Mouse (Mus musculus) T-helper 17 cell (primary cell): Measurements from ENCODE around the gene Gdf9.

ENCODE experiments used
- in situ Hi-C, 2 experiments: fragments of 300-600 bp; cut with MboI, MseI; formaldehyde crosslinking; loops; 1 replicate in 1 of 2; 2 replicates in 1 of 2; pipeline ENCODE4 v1.15.1; 2025; ENCODE audit warnings: high pct_unique_total_duplicates in 2 of 2

Gene Gdf9

DNA sequence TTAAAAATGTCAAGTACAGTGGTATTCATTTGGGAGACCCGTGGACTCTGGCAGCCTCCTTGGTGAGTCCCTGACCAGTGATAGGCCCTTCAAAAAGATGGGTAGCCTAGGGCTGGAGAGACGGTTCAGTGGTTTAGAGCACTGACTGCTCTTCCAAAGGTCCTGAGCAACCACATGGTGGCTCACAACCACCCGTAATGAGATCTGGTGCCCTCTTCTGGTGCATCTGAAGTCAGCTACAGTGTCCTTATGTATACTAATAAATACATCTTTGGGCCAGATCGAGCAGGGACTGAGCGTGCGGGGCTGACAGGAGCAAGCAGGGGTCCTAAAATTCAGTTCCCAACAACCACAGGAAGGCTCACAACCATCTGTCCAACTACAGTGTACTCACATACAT lies 13.0 kb downstream of the Gdf9 start:
- in situ Hi-C loops: no loop called here

DNA sequence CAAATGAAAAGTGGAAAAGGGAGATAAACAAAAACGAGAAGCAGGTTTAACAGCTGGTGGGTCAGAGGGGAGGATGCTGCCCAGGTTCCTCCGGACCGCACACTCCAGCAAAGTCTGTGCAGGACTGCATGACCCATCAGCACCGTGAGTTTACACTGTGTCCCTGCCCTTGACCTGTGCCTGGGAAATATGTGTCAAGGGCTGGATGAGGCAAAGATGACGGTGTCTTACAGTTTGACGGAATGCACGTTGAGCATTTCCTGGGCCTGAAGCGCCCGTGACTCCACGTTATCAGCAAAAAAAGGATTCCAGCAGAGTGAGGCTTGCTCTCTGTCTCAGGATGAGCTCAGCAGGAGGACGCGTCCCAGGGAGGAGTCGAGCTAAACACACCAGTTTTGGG lies 14.7 kb downstream of the Gdf9 start:
- in situ Hi-C loops: no loop called here

DNA sequence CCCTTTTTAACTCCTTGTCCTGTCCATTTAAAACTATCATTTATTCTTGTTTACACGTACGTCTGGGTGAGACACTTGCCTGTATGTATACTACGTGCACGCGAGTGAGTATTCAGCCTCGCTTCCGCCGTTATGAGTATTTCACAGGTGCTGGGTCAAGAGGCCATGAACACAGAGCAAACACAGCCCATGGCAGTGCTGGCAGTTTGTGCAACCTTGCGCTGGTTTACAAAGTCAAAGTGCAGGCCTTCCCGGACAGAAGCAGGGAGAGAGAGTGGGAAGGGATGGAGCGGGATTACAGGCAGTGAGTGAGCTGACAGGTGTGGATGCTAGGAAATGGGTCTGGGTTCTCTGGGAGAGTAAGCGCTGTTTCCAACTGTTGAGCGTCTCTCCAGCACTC lies 15.4 kb downstream of the Gdf9 start:
- in situ Hi-C loops: no loop called here

DNA sequence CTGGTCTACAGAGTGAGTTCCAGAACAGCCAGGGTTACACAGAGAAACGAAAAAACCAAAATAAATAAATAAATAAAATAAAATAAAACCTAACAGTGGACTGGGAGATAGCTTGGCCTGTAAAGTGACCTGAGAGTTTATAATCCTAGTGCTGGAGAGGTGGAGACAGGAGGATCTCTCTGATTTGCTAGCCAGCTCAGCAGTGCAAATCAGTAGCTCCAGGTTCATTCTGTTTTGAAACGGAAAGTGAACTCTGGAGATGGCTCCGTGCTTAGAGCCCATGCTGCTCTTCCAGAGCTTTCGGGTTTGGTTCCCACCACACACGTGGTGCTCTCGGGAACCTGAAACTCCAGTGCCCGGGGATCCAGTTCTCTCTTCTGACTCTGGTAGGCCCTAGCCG lies 17.2 kb downstream of the Gdf9 start:
- in situ Hi-C loops: no loop called here

DNA sequence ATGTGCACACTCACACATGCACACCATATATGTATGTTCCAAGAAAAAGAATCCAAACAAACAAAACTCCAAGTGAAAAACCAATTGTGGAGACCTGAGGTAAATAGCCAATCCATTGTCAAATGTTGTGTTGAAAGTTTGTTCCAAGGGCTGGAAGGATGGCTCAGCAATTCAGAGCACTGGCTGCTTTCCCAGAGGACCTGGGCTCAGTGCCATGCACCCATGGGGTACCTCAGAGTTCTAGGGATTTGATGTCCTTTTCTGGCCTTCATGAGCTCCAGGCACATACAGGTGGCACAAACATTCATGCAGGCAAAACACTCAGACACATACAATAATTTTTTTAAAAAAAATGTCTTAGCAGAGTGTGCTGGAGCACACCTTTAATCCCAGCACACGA lies 17.7 kb downstream of the Gdf9 start:
- in situ Hi-C loops: no loop called here

DNA sequence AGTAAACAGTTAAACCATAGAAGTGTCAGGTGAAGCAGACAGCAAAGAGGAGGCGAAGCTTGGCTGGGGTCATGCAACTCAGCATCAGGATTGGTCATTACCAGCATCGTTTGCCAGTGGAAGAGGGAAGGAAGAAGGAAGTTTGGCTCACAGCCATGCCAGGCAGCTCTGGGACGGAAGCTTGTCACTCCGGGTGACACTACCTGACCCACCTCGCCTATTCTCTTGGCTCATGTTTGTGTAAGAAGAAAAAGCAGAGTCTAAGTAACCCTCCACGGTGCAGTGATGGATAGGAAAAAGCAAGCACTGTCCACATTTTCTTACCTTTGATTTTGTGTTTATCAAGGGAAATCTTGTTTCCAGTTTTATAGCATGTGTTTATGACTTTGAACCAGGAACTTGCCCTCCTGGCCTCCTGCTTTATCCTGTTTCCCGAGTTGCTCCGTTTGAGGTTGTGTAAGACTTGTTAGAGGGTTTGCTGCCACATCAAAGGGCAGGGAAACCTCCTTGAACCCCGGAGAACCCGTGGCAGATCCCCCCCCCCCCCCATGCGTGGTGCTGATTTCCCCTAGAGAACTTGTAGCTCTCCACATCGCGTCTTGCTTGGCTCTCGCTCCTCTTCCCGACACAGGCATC lies 19.4 kb downstream of the Gdf9 start:
- in situ Hi-C loops: no loop called here

DNA sequence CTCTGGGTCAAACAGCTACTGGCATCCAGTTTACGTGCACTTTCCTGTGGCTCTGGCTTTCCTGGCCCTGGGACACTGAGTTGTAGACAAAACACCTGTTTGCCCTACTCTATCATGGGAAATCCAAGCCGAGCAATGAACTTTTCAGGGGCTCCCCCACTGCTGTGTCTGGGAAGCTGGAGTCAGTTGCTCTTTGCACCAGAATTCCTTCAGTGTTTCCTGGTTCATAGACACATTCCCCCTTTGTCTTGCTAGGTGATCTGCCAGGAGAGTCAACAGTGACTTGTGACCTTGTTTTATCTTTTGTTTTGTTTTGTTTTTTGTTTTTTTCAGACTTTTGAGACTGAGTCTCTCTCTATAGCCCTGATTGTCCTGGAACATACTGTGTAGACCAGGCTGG lies 20.5 kb downstream of the Gdf9 start:
- in situ Hi-C loops: no loop called here

DNA sequence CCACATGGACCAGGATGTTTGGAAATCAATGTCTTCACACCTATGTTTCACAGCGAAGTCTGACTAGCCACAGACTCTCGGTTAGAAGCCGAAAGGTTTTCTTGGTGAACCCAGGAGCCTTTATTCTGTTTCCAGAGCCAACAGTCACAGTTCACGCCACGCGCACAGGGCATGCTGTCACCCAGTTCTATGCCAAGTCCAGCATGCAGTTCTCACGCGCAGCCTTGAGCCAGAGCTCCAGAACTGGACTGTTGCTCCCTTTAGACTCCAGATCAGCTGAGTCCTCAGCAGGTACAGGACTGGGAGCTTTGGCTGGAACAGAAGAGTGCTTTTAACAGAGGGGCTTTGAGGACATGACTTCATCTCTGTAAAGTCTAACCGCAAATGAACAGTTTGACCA lies 21.6 kb downstream of the Gdf9 start:
- in situ Hi-C loops: no loop called here

DNA sequence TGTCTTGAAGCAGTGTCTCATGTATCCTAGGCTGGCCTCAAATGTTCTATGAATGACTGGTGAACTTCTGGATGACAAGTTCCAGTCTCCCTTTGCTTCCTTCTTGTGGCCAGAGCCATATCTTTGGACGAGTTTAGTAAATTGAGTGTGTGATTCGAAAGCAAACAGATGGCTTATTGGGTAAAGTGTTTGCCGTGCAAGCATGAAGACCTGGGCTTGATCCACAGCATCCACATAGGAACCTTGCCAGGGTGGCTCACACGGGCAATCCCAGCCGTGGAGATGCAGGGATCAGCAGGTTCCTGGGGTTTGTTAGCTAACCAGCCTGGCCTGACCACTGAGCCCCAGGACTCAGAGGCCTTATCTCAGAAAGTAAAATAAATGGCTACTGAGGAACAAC lies 22.2 kb downstream of the Gdf9 start:
- in situ Hi-C loops: no loop called here

DNA sequence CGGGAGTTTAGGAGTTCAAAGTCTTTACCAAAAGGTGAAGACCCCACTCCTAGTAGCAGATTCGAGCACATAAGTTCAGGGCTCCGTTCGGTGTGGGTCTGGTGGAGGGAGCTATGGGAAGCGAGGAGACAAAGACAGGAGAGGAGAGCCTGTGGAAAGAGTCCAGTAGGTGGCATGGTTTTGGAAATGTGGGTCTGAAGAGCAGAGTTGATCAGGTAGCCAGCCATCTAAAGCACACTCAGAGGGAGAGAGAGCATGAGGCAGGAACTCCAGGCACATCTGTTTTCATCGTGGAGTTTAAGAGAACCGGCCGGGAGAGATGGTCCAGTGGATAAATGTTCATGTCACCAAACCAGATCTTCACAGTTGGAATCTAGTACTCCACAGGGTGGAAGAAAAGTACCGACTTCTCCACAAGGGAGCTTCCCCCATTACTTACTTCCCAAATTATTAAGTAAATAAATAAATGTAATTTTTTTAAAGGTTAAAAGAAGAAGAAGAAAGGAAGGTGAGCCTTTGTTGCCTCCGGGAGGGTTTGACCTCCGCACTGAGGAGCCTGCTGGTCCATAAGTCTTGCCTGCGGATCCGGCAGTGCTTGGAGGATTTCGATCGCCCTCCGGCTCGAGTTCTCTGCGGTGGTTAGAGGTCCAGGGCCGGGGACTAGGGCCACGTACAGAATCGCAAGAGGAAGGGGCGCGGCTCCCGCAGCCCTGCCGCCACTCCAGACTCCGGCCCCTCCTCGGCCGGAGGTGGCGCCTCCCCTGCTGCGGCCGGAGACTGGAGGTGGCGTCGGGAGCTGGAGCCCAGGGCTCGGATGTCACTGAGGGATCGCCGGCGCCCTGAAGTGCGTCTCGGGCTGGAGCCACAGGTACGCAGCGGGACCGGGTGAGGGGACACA lies 25.9 kb downstream of the Gdf9 start, which contains the start of the genes Gm10447 and Shroom1:
TSS of gene Gm10447 (minus strand) at position 637 of the 898 bp plus-strand sequence.
TSS of gene Shroom1 (plus strand) at position 732 of the 898 bp plus-strand sequence.
- in situ Hi-C loops: no loop called here

DNA sequence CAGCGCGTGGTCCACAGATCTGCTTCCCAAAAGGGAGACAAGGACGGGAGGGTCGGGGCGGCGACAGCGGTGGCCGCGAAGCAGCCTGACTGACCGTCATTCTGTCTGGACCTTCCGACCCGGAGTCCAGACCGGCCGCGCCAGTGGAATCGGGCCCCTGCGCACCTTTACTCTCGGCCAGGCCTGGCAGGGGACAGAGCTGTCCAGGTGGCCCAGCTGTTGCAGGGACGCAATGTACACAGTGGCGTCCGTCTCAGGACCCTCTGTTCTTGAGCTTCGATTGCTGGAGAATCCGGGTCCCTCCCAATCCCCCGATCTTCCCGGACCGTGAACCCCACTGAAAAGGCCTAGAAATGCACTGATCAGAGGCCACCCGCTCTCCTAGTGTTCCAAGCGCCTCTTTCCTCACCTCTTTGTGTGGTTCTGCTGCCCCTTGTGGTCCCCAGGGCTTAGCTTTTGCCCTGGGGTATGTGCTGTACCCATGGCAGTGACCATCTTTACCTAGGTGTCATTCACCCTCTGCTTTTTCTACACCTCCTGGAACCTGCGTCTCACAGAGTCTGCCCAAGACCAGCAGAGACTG lies 26.6 kb downstream of the Gdf9 start:
- in situ Hi-C loops: no loop called here

DNA sequence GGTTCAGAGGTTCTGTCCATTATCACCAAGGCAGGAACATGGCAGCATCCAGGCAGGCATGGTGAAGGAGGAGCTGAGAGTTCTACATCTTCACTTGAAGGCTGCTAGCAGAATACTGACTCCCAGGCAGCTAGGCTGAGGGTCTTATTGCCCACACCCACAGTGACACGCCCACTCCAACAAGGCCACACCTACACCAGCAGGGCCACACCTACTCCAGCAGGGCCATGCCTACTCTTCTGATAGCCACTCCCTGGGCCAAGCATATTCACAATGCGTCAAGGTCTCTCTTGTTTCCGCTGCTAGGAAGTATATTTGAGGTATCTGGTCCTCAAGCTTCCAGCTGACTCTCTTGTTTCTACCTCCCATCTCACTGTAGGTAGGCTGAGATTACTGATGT lies 28.2 kb downstream of the Gdf9 start:
- in situ Hi-C loops: no loop called here

DNA sequence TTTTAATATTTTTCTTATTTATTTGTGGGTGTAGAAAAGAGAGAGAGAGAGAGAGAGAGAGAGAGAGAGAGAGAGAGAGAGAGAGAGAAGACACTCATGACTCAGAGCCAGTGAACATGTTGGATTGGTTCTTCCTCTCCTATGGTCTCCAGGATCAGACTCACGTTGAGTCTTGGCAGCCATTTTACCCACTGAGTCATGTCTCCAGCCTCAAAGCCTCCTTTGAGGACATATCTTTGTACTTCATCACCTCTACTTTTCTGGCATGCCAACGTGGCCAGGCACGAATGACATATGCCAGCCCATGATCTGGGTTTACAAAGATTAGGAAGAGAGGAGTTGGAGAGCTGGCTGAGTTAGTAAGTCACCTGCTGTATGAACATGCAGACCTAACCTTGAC lies 29.4 kb downstream of the Gdf9 start:
- in situ Hi-C loops: no loop called here

DNA sequence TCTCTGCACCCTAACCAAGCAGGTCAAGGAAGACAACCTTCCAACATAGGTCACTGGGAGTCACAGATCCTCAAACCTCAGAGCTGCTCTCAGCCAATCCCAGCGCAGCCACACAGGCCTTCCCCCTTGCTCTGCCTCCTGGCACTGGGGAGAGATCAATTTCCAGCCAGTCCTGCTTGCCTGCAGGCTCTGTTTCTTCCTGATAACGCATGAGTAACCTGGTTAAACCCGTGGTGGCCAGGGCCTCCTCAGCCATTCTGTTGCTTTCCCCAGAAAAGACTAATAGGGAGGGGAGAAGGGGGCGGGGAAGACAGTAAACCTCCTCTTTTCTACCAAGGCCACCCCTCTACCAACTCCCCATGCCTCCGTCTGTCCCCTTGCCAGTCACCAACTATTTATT lies 30.9 kb downstream of the Gdf9 start:
- in situ Hi-C loops: no loop called here

DNA sequence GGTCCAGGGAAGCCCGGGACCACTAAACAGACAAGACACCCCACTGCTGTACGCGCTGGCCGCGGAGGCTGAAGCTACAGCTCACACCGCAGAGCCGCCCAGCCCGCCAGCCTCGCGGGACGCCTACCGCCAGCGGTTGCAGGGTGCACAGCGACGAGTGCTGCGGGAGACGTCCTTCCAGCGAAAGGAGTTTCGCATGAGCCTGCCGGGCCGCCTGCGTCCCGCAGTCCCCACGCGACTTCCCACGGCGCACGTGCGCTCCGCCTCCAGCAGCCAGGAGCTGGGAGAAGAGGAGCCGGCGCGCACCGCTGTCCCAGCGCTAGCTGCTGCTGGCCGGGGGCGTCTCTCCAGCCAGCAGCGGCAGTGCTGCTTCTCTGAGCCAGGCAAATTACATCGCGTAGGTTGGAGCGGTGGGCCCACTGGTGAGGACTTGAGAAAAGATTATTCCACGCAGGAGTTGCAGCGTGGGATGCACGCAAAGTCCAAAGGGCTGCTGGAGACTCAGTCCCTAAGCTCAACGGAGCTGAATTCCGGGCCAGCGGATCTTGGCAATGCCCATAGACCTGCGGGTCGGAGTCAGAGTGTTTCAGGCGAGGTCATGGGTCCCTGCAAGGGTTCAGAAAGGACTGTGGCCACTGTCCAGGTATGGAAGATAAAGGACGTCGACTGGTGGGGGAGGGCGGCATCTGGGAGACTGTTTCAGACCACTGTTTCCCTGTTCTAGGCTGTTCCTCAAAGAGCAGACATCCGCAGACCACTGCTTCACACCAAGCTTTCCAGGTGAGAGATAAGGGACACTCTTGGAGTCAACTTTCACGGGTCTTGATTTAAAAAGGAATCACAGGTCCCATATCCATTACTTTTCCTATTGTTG lies 33.0 kb downstream of the Gdf9 start:
- in situ Hi-C loops: no loop called here

DNA sequence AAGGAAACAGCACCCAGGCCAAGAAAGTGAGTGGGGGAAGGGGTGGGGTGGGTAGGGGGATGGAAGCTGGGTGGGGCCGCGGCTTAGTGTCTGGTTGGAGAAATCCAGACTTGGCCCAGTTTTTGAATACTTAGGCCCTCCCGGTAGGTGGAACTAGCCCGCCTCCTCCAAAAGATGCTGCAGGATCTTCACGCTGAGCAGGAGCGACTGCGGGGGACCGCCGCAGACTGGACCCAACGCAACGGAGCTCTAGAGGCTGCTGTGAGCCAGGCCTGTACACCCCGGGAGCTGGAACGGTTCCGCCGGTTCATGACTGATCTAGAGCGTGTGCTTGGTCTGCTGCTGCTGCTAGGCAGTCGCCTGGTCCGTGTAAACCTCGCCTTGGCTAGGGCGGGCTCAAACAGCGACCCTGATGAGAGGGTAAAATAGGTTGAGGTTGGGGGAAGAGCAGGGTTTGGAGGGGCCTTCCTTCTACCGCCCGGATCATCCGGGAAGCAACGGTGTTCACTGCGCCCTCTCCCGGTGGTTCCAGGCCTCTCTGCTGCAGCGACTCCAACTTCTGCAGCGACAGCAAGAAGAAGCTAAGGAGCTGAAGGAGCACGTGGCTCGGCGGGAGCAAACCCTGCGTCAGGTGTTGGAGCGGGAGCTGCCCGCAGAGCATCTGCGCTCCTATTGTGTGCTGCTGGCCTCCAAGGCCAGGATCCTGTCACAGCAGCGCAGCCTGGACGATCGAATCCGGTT lies 35.6 kb downstream of the Gdf9 start:
- in situ Hi-C loops: loop anchor here in 1 of 2 experiments (5.0 kb wide), 1 partner anchor 271 kb away; no protein-coding TSS in a partner anchor

DNA sequence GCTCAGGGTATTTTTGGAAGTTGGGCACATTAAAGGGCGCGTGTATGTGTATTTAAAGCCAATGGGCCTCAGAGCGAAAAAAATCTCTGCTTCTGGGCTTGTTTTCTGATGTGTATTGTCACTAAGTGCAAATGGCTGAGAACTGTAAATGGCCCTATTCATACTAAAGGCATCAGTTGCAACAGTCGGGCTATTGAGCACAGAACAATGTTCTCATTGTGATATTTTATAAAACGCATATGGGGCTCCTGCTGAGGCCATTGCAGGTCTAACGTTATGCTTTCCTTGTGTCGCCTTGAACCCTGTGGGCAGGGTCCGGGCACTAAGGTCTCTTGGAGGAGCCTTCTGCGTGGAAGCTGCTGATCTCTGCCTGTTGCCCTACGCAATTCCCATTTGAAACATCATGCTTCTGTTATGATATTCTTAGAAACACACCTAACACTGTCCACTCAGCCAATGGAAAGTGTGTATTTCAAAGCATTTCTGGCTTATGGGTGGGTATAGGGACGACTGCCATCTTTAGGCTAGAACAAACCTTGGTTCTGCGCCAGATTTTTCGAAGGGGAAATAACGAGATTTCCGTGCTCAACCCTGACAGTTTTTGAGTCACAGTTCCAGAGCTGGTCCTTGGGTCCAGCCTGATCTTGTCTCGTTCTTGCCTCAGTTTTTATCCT lies 38.6 kb downstream of the Gdf9 start:
- in situ Hi-C loops: loop anchor here in 1 of 2 experiments (5.0 kb wide), 1 partner anchor 268 kb away; no protein-coding TSS in a partner anchor

DNA sequence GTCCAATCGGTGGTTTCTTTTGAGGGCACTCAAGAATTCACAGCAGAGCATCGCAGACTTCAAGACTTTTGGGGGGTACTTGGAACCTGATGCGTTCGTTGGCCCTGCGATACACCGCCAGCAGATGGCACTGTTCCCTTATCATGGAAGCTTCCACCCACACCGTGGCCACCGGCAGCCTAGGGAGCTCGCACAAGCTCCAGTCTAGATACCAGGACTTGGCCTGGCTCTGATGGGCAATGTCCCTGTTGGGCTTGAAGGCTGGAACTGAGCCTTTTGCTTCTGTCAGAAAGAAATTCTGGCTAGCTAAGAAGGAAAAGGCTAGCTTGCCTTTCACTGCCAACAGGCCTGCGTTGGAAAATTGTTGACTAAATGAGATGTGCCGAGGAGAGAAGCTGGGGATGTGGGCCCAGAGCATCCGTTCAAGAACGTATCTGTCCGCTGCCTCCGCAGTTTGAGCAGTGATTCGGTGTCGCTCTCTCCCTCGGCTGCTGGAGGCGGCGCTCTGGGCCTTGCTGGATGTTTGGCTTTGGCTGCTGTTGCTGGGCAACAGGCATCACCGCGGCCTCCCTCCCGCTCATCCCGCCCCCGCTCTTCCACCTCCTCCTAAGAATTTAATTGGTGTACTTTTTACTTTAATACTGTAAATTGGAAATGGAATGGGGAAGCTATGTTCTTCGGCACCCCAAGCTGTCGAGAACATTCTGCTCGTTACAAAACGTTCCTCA lies 39.3 kb downstream of the Gdf9 start, which contains the start of gene Gm9837:
TSS of gene Gm9837 (minus strand) at position 512 of the 728 bp plus-strand sequence.
- in situ Hi-C loops: loop anchor here in 1 of 2 experiments (5.0 kb wide), 1 partner anchor 267 kb away; no protein-coding TSS in a partner anchor

DNA sequence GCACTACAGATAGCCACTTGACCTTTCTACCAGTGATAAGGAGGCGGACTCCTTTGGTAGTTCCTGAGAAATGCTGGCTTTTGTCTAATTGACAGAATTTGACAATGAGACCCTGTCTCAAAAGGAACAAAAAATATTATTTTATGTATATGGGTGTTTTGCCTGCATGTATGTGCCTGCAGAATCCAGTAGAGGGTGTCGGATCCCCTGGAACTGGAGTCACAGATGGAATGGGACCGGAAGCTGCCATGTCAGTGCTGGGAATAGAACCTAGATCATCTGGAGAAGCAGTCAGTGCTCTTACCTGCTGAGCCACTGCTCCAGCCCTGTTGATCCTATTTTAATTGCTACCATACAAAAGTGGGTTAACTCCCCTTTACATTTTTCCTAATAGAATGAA lies 41.9 kb downstream of the Gdf9 start:
- in situ Hi-C loops: no loop called here
